Mouse (Mus musculus) embryo, embryonic 11 days (tissue): ENCODE measurements at regions not wholly inside any gene's neighbourhood (a gene's known extent, or its start where the extent isn't known, plus 50 kb on each side); places are given as distances from the start of the nearest gene placed in this dataset.

ENCODE experiments used
- DNase-seq: peaks from one replicate; pipeline ENCODE4 v3.0.0-alpha.2; 2015

DNA sequence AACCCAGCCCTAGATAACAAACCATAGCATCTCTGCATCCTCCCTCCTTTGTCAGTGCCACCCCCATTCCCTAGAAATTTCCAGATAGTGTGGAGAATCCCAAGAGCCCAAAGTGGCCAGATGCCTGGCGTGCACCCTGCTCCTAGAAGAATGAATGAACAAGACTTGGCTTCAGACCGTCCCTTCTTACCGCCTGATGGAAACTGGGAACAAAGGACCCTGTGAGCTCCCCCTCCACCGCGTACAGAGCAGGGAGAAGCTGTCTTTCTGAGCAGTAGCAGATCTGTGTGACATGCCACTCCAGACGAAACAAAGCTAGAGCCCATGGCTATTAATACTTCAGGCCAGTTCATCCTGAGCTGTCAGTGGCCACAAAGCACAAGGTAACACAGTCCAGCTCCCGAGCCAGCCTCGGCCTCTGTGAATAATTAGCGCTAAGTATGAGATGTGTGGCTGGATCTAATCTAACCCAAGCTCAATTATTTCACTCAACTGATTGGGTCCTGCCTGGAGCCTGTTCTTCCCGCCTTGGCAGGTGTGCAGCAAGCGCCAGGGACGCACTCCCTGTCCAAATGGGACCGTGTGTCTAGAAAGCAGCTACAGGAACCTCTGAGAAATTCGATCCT is 111.6 kb downstream of the Cxcl12 start:
- DNase-seq: peak; percentile 34

DNA sequence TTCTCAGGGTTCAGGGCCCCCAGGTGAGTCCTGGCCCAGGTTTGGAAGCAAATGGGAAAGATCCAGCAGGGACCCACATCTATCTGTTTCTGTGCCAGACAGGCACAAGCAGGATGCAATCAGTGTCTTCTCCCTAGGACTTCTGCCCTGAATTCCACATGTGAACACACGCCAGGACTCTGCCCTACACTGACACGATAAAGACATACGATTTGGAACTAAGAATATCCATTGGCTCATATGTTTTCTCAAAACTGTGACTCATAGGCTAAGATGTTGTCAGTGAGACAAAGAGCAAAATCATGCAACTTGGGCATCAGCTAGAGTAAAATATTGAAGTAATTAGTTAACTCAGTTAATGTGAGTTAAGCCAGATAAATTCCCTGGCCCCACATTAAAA is 112.6 kb downstream of the Cxcl12 start:
- no peak for DNase-seq

DNA sequence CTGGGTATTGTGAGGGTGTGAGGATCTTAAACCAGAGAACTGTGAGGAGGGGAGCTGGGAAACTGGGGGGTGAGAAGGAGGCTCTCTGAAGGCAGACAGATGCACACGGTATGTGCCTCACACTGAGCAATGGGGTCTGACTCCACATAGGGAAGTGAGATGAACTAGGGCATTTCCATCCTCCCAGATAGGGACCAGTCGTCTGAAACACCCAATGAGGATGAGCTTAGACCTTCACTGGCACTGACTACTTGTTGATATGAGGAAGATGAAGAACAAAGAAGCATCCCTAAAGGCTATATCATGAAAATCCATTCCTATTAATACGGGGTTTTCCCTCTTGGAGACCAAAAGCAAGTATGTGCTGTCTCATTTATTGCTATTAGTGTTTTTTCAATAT is 115.3 kb downstream of the Cxcl12 start:
- DNase-seq: no peak

DNA sequence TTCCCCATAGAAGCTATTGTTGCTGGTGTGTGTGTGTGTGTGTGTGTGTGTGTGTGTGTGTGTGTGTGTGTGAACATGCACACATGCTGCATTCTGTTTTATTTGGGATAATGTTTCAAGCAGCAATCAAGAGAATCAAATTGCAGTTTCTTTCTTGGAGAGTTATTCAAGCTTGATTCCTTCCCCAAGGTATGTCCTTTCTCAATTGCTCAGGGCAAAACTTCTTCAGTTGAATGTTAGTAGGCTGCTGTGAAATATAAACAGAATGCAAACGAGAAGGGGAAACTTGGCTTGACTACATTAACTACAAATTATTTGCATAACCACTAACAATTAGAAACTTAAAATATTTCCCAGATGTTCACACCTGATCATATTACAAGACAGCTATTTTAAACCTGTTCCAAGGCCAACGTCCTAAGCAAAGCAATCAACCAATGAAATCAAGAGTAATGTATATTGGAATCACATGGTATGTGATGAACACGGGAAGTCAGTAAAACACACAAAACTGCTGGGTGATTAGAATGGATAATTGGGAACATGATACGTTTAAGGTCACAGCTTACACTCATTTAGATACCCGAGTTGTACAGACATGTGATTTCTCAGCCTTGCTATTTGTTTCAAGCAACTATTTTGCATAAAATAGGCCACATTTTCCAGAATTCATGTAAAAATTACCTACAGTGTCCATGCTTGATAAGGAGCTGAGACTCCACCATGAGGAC is 116.2 kb downstream of the Cxcl12 start:
- no peak for DNase-seq

DNA sequence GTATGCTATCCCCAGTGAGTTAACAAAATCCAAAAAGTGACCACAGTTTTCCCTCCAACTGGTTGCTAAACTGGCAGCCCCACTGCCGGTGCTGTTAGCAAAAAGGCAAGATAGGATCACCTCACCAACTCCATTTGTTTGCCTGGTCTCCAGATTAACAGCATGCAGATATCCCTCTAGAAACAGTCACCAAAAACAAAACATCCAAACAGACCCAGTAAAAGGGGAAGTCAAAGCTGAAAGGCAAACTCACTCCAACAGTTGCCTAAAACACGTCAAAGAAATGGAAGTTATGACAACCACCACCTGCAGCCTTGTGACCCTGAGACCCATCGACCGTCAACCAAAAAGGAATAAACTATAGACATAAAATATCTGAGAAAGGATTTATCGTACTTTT is 119.1 kb downstream of the Cxcl12 start:
- no peak for DNase-seq

DNA sequence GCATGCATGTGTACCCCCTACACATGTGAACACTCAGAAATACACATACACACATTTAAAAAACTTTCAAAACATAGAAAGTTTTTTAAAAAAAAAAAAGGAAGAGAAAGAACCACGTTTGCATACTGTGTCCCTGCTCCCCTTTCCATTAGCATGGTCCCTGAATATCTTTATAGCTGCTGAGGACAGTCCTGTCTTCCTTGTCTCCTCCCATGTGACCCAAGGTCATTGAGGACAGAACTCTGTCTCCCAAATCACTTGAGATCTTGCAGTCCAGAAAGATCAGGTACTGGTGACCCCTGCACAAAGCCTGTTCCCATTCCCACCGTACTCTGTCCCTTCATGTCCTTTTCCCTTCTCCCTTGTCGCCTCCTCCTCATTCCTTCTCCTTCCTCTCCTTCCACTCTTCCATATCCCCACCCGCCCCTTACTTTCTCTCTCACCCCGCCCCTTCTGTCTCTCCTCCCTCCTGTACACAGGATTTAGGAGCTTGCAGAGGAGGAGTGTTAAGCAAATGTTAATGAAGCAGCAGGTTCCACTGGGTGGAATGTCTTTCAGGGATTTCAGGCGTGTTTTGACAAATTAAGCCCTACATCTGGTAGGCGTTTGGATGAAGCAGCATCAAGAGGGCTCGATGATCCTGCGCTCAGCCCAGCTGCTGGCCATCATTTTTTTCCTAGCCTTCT is 125.6 kb downstream of the Cxcl12 start:
- peak; percentile 25 for DNase-seq

DNA sequence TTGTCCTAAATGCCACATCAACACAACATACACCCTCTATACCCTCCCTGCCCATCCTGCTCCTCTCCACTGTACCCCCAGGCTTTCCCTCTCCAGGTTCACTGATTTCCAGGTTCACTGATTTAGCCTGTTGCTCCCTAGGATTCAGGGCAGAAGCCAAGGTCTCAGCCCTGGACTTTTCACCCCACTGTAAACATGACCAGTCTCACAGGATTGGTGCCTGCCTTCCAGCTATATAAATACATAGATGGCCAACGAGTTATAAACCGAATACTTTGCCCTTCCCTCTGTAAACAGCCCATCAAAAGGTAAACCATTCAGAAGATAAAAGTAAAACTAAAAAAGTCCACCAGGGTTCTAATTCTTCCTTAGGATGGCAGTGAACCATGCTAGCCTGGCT is 129.6 kb downstream of the Cxcl12 start:
- DNase-seq: no peak

DNA sequence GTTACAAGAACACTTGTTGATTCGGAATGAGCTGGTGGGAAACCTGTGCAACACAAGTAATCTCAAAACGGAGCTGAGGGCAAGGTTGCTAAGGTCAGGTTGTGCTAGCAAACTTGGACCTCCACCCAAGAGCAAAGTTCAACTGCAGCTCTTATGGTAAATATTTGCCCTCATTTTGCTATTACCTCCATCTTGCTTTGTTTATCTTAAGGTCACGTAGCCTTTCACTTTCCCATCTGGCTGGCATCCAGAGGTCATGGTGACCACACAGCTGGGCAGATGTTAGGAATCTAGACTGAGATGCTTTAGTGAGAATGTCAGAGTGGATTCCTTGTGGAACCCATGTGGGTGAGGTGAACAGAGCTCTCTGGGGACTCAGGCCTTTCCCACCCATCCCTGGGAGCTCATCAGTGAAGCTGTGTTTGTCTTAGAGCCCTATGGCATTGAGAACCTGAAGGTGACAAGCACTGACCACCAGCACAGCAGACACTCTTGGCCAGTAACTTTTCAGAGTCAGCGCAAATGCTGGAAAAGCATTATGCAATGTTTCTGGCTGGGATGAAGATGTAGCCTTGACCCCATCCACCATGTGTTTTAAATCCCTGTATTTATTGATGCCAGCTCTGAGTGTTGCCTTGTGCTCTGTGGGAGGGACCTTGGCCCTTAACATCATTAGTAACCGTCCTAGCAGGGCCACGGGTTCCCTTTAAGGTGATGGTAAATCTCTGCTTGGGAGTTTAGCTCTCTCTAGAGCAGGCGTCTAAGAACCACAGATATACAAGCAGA is 131.4 kb downstream of the Cxcl12 start:
- no peak for DNase-seq

DNA sequence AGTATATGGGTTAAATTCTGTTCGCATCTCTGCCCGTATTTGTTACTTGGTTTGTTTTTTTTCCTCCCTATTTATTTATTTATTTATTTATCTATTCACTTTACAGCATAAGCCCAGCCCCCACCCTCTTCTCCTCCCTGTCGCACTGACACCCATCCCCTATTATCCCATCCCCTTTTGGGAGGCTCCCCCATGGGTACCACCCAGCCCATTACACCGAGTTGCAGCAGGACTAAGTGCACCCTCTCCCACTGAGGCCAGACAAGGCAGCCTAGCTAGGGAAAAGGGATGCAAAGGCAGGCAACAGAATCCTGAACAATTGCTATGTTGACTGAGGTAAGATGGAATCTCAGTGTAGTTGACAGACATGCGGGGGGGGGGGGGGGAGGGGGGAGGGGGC is 135.0 kb downstream of the Cxcl12 start:
- no peak for DNase-seq

DNA sequence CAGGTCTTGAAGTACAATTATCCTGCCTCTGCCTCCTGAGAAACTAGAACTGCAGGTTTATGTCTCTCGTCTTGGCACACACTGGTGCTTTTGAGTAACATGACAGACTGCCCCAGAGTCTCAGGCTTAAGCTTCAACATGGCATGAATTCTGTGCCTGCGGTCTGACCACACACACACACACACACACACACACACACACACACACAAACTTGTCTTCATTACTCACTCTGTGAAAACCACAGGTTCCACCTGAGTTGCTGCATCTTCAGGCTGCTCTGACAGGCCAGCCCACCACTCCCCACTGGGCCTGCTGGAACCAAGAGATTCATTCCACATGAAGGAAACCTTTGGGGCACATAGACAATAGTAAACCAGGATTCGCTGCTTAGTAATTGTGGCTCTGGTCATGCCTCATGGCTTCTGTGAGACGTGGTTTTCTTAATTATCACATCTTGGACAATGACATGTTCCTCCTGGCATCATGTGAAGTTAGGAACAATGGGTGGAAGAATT is 137.5 kb downstream of the Cxcl12 start:
- no peak for DNase-seq

DNA sequence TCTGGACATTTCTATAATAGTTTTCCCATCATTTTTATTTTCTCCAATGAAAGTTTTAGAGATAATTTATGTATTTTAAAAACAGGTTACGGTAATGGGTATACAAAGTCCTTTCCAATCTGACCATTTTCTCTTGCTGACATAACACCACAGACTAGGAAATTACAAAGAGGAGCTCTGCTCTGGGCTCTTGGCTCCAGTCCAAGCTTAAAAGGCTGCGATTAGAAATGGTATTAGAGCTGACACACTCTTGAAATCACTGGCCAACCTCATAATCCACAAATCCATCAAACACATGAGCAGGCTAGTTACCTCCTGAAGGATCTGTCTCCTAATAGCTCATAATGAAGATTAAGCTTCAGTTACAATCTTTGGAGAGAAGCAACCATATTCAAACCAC is 140.3 kb downstream of the Cxcl12 start:
- no peak for DNase-seq

DNA sequence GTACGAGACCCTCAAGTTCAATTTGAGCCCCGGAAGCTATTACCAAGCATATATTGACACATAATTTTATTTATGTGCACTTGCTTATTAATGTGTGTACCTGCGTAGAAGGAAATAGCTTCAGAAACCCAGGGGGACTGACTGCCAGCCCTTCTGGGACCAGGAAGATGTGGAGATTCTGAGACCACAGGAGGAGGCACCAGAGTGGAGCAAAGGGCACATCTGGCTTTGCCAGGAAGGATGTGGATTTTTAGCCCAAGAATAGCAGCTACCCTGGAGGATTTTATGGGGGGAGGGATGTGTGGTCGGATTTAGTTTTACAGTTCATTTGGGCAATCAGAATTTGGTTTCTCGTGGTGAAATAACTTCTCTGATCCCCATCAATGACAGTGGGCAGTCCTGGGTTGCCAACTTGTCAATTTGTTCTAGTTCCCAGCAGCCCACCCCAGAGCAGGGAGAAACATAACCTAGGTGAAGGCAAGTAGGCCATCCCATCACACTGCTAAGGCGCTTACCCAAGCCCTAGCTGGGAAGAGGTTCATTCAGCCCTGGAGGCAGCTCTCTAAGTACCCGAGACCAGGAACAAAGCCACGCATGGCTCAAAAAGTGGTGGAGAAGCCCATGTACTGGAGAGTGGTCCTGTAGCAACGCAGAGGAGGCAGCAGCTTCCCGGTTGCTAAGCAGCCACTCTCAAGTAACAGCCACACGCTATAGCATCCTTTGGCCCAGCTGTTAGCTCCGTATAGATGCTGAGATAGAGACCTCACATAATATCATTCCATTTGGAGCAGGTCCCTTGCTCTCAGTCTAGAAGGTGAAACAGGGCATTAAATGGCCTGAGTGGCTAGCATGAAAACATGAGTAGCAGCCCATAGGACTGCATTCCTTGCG is 144.8 kb downstream of the Cxcl12 start:
- no peak for DNase-seq

DNA sequence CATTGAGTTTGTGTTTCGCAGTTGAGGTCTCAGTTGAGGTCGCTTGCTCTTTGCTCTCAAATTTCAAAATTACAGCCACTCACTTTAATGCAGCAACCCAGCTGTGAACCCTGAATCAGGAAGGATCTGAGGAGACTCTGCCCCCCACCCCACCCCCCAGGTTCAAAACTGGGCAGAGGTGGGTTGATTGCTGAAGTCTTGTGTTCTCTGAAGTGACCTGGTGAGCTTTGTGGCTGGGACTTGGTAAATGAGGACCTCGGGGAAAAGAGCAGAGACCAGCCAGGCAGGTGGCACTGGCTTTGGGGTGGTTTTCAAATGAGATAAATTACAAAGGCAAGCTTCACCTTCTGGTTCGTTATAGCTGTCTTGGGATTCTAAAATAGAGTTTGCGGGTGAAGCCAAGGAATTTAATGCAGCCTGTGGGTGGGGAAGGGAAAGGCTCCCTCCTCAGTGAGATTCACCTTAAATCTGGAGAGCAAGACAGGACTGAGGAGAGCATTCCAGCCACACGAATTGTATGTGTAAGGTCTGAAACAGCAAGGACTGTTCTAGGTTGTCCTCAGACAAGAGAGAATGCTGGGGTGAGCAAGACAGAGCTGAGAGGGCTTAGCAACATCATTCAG is 145.7 kb downstream of the Cxcl12 start:
- DNase-seq: no peak

DNA sequence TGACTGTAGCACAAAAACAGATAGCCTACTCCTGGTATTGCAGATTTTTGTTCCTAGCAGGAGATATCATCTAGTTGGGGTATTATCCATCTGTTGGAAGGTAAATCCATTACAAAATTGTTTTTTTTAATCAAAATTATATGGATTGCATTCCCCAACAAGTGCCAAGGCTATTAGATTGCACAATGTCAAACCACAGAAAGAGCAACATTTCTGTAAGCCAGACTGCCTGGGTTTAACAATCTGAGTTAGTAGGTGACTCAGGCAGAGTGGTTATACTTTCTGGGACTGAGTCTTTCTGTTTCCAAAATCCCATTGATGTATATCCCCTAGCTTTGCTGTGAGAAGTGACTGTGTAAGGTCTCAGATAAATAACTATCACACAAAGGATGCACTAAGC is 155.0 kb downstream of the Cxcl12 start:
- no peak for DNase-seq

DNA sequence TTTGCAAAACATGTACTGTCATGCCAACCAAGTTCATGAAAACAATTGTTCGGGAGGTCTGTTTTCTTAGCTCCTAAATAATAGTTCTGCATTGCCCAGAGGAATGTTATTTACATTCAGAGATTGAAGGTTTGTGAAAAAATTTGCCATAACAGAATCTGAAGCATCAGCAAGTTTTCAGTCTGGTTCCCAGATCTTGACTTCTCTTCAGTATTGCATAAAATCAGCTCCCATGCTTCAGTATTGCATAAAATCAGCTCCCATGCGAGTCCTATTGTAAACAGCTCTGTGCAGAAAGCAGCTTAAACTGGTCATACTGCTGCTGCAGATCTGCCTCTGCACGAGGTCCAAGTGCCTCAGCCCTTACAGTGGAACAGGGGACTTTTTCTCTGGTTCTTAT is 155.5 kb downstream of the Cxcl12 start:
- no peak for DNase-seq

DNA sequence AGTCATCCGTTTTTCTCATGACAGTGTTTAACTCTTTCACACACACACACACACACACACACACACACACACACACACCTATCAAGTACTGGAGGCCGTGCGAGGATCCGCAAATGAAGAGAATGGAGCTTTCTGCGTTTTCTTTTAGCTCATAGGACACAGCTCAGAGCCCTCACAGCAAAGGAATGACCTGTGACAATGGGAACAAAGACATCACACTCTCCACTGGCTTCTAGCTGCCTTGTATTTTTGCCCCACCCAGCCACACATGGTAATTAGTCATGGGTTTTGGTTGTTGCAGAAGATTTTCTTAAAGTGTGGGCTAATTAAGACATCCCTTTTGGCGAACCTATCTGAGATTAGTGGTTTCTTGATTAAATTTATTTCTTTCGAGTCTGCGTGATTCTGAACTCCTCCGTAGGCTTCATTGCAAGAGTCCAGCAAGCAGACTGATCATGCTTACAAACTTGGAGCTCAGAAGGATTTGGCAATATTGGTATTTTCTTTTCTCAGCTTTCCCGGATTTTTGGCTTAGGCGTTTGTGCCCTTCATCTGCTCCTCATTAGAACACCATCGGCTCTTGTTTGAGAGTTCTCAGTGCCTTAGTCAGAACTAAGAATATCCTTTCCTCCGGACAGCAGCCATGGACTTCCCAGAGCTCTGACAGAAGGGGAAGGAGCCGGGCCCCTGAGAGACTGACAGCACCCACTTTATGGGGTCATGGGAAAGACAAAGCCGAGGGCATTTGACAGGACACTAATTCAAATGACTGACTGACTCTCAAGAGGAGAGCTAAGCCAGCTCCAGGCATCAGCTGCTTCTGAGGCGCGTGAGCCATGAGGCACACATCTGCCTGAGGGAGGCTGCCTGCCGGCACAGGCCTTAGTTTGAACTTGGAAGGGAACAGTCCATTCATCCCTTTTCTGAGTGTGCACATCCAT is 158.8 kb downstream of the Cxcl12 start:
- DNase-seq: peak; percentile 65

DNA sequence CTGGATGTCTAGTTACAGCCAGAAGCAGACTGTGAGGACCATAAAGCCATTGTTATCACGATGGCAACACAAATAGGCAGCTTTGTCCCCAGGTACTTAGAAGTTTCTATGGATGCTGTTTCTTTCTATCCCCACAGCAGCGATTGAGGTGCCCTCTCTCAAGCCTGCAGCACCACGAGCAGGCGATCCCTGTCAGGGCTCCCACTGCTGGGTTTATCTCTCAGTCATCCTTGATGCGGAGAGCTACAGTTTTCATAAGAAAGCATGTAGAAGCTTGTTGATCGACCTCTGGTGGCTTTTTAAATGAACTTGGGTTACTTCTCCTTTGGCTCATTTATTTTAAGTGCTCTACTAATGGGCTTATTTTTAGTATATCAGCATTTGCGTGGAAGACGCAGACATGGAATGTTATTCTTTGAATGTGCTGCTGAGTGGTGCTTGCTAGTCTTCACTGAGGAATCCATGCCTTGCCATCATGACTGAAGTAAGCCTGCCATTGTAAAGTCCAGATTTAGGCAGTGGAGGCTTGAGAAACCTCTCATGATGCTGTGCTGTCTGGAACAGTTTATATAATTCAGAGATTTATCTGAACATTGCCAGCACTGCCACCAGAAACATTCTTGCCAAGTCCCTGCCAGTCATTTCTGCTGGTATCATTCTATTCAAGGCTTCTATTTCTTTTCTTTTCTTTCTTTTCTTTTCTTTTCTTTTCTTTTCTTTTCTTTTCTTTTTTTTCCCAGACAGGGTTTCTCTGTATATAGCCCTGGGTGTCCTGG is 161.0 kb downstream of the Cxcl12 start:
- DNase-seq: no peak

DNA sequence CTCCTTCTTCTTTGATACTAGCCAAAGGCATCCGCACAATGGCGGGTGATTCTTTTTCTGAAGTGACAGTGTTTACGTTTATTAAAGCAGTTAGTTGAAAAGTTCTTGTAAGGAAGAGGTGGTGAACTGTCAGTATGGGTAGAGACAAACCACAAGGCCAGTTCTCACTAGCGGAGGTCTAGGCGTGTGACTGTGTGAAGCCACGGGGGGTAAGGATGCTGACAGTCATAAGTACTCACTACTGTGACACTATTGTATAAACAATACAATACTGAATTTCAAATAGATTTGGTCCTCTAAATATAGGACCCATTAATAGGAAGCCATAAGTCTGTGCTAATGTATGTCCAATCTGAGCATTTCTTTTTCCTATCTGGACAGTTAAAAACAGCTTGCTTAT is 161.9 kb downstream of the Cxcl12 start:
- no peak for DNase-seq

DNA sequence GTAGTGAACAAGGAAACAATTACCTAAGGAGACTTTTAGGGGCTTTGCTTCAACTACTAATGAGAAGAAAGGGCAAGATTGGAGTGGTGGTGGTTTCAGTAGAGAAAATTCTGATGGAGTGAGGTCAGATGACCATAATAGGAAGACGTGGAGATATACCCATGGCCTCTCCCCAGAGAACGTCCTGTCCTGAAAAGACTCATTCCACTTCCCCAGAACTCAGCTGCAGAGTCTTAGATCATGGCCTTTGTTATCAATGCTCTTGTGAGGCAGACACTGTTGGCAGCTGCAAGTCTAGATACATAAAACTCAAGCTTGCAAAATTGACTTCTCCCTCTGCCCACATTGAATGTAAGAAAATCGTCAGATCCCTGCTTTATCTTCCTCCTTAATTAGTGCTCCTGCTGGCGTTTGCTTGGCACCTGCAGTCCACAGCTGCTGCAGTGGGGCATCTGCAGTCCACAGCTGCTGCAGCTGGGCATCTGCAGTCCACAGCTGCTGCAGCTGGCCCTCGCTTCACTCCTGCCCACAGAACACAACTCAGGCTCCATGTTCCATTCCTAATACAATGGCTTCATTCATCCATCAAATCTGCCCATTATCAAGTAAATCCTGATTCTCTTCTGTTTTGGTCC is 162.5 kb downstream of the Cxcl12 start:
- peak; percentile 29 for DNase-seq
